Mouse (Mus musculus) liver, adult 2 months (tissue): ENCODE results near the gene Mrps2.

Source experiments
- CTCF ChIP-seq: fragments of 200-500 bp; IDR thresholded peaks from 2 replicates; pipeline ENCODE4 v1.5.1; 2011; ENCODE audit warnings: low read depth, low read length, control low read depth
- POLR2A ChIP-seq: fragments of 200-500 bp; IDR thresholded peaks from 2 replicates; pipeline ENCODE4 v1.6.1; 2011; ENCODE audit warnings: low read length, control low read depth; ENCODE audit not compliant: insufficient read depth; ENCODE audit errors: extremely low read depth

GRCm38 (mm10) chr2:28465836-28466518, 1.9 kb upstream of the Mrps2 start, which contains the start of gene 1700007K13Rik:
- TF ChIP-seq CTCF (no peak), POLR2A (no peak)
